Mouse (Mus musculus) heart, postnatal 0 days (tissue): Measurements from ENCODE around the gene Gm28729.

ENCODE experiments used
- CTCF ChIP-seq: IDR thresholded peaks from 2 replicates; pipeline ENCODE4 v1.5.1; 2016; ENCODE audit warnings: antibody characterized with exemption, control low read depth, low read depth
- EP300 ChIP-seq: IDR thresholded peaks from 2 replicates; pipeline ENCODE4 v1.6.1; 2016; ENCODE audit warnings: antibody characterized with exemption, low read depth

- no peak for TF ChIP-seq CTCF
- TF ChIP-seq EP300, result no peak
These were observed 75.5 kb downstream of the Gm28729 start for GRCm38 (mm10) chr9:96449514-96449913.
